Mouse (Mus musculus) lung, embryonic 15.5 days (tissue): ENCODE data around the gene Gm13277. TPM values are rescaled to one million over a fixed set of nuclear protein-coding genes. Genes with fewer than 3 reads are reported as not detected.
A peak's percentile ranks its signal among the peaks of the same experiment; 100 is the strongest.
"Not testable (repeated sequence)": the region's sequence is repeated elsewhere in the genome, so short reads cannot be mapped to it uniquely, and the experiment has no call there.

Source experiments
- ATAC-seq: fragments of 200-750 bp; cut with Nextera tagmentation; 2 replicates; pipeline ENCODE4 v1.8.0; 2017; ENCODE audit warnings: moderate number of reproducible peaks, borderline replicate concordance; ENCODE audit not compliant: low FRiP score, low TSS enrichment; ENCODE audit errors: extremely low read depth
- H3K27ac ChIP-seq: fragments of 300-500 bp; sonication (generic); 2 replicates; pipeline ENCODE4 v1.5.1; 2015; ENCODE audit warnings: moderate library complexity, mild to moderate bottlenecking, inconsistent platforms
- H3K27me3 ChIP-seq: fragments of 300-500 bp; sonication (generic); 2 replicates; pipeline ENCODE4 v1.6.1; 2015; ENCODE audit warnings: inconsistent platforms
- H3K36me3 ChIP-seq: fragments of 300-500 bp; sonication (generic); 2 replicates; pipeline ENCODE4 v1.6.1; 2015; ENCODE audit warnings: inconsistent platforms
- H3K4me1 ChIP-seq: fragments of 300-500 bp; sonication (generic); 2 replicates; pipeline ENCODE4 v1.6.1; 2015; ENCODE audit warnings: inconsistent platforms
- H3K4me2 ChIP-seq: fragments of 300-500 bp; sonication (generic); 2 replicates; pipeline ENCODE4 v1.6.1; 2015; ENCODE audit warnings: inconsistent platforms, mild to moderate bottlenecking, moderate library complexity
- H3K4me3 ChIP-seq: fragments of 300-500 bp; sonication (generic); 2 replicates; pipeline ENCODE4 v1.5.1; 2015; ENCODE audit warnings: mild to moderate bottlenecking, inconsistent platforms
- H3K9ac ChIP-seq: fragments of 300-500 bp; sonication (generic); 2 replicates; pipeline ENCODE4 v1.6.1; 2015; ENCODE audit warnings: inconsistent platforms
- H3K9me3 ChIP-seq: fragments of 300-500 bp; sonication (generic); 2 replicates; pipeline ENCODE4 v1.6.1; 2016; ENCODE audit warnings: inconsistent platforms
- WGBS: fragments of 180-500 bp; shearing (Covaris S2); methylation state at CpG from one replicate; pipeline ENCODE4 v1.1.7; 2015; 5-methylcytosine and 5-hydroxymethylcytosine counted together
- polyA plus RNA-seq: library from polyadenylated mRNA; unstranded; fragments of >200 nt; fragmentation: Nextera tagmentation; extraction: Ambion mirVana; gene quantifications from 2 replicates; pipeline ENCODE4 v1.2.1, GENCODE M21; 2015

Gene Gm13277
- polyA plus RNA-seq, 1 experiment from 2014 or later = not detected

DNA sequence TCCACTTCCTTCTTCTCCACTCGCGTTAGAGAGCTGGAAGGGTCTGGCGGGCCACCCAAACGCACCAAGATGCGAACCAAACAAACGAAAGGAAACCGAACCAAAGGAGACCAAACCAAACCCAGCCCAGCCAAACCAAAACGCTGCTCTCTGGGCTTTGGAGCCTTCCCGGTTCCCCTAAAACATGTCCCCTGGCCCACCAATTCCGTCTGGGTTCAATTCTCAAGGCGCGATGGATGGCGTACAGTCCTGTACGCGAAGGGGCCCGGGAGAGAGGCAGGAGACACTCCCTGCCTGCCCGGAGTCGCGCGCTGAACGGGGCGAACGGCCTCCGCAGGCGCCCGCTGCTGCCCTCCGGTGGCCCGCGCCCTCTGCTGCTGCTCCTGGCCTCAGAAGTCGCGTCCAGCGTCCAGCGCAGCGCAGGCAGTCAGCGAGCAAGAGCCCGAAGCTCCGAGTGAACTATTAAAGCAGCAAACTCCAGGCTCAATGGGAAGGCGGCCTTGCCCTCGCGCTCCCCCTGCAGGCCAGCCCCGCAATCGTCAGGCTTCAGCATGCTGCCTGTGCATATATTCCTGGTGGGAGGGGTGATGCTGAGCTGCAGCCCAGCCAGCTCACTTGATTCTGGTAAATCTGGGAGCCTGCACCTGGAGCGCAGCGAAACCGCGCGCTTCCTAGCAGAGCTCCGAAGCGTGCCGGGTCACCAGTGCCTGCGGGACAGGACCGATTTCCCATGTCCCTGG is 5.7 kb downstream of the Gm13277 start, which contains the start of gene Gm13275:
Gene Gm13275, plus strand, starts transcription at position 552 of the 740 bp plus-strand sequence.
- H3K27me3 ChIP-seq = not testable (repeated sequence)

DNA sequence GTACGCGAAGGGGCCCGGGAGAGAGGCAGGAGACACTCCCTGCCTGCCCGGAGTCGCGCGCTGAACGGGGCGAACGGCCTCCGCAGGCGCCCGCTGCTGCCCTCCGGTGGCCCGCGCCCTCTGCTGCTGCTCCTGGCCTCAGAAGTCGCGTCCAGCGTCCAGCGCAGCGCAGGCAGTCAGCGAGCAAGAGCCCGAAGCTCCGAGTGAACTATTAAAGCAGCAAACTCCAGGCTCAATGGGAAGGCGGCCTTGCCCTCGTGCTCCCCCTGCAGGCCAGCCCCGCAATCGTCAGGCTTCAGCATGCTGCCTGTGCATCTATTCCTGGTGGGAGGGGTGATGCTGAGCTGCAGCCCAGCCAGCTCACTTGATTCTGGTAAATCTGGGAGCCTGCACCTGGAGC is 8.7 kb downstream of the Gm13277 start, which contains the start of gene Gm13279:
Gene Gm13279, plus strand, starts transcription at position 301 of the 400 bp plus-strand sequence.
- H3K4me2 ChIP-seq, ATAC-seq, H3K27me3 ChIP-seq, H3K4me3 ChIP-seq, H3K4me1 ChIP-seq, H3K36me3 ChIP-seq, H3K9me3 ChIP-seq, H3K9ac ChIP-seq, H3K27ac ChIP-seq: not testable (repeated sequence)
- no CpG with 5 or more reads among the region's 28 CpGs for WGBS

More for the DNA sequence above, 5.7 kb downstream of the Gm13277 start, which contains the start of gene Gm13275:
- 0% methylated on average over 10 of the region's 52 CpGs for WGBS
- not testable (repeated sequence) for H3K36me3 ChIP-seq, H3K9ac ChIP-seq, ATAC-seq, H3K4me3 ChIP-seq, H3K4me2 ChIP-seq, H3K4me1 ChIP-seq, H3K9me3 ChIP-seq, H3K27ac ChIP-seq

- WGBS = 15% methylated on average over 6 of the region's 7 CpGs
- not testable (repeated sequence) for H3K4me2 ChIP-seq, H3K27me3 ChIP-seq, H3K36me3 ChIP-seq, H3K4me1 ChIP-seq, H3K27ac ChIP-seq, ATAC-seq, H3K9ac ChIP-seq, H3K4me3 ChIP-seq, H3K9me3 ChIP-seq
Measured at GRCm38 (mm10) chr4:88799365-88799764, 10.9 kb downstream of the Gm13277 start, which contains the start of gene Gm13285. Gm13285 (plus strand) TSS chr4:88799665.

GRCm38 (mm10) chr4:88802954-88803353 is 14.5 kb downstream of the Gm13277 start, which contains the start of gene Gm13287:
Gm13287 (plus strand) TSS chr4:88803254.
- peak within 1 kb of the TSS; percentile 29; the same call in 1 of the 2 replicates for H3K4me2 ChIP-seq
- WGBS = no CpG with 5 or more reads among the region's 29 CpGs
- not testable (repeated sequence) for H3K9me3 ChIP-seq, ATAC-seq, H3K36me3 ChIP-seq, H3K4me3 ChIP-seq, H3K27ac ChIP-seq, H3K9ac ChIP-seq, H3K4me1 ChIP-seq, H3K27me3 ChIP-seq

GRCm38 (mm10) chr4:88805231-88805630 is 16.8 kb downstream of the Gm13277 start, which contains the start of gene Gm13288:
Gm13288 (plus strand) TSS chr4:88805531.
- not testable (repeated sequence) for H3K9ac ChIP-seq, H3K36me3 ChIP-seq, H3K9me3 ChIP-seq, H3K27me3 ChIP-seq, H3K4me1 ChIP-seq, ATAC-seq
- no CpG with 5 or more reads among the region's 8 CpGs for WGBS
- H3K4me3 ChIP-seq = peak within 1 kb of the TSS; percentile 25; the same call in 1 of the 2 replicates
- H3K4me2 ChIP-seq = peak within 1 kb of the TSS; percentile 38
- H3K27ac ChIP-seq = 0 out of 2 replicates have a peak within 1 kb of the TSS, but pooled peaks have one; percentile 63

DNA sequence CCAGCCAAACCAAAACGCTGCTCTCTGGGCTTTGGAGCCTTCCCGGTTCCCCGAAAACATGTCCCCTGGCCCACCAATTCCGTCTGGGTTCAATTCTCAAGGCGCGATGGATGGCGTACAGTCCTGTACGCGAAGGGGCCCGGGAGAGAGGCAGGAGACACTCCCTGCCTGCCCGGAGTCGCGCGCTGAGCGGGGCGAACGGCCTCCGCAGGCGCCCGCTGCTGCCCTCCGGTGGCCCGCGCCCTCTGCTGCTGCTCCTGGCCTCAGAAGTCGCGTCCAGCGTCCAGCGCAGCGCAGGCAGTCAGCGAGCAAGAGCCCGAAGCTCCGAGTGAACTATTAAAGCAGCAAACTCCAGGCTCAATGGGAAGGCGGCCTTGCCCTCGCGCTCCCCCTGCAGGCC is 17.3 kb downstream of the Gm13277 start:
- Histone ChIP-seq H3K4me3 (peak overlapping the region; percentile 25; the same call in 1 of the 2 replicates), H3K4me2 (peak overlapping the region; percentile 38), H3K27ac (0 out of 2 replicates have a peak overlapping the region, but pooled peaks have one; percentile 63)
- not testable (repeated sequence) for H3K27me3 ChIP-seq, ATAC-seq, H3K36me3 ChIP-seq, H3K9ac ChIP-seq, H3K4me1 ChIP-seq, H3K9me3 ChIP-seq
- WGBS = 0% methylated on average over 12 of the region's 34 CpGs

GRCm38 (mm10) chr4:88815928-88816327 is 27.5 kb downstream of the Gm13277 start, which contains the start of gene Ifna7:
Ifna7 (plus strand) TSS chr4:88816228.
- Histone ChIP-seq H3K27ac (no peak within 1 kb of the TSS), H3K9me3 (no peaks in the 10 kb centered on the region), H3K4me2 (no peak within 1 kb of the TSS), H3K27me3 (no peaks in the 10 kb centered on the region), H3K36me3 (no peaks in the 10 kb centered on the region), H3K9ac (no peak within 1 kb of the TSS), H3K4me3 (no peak within 1 kb of the TSS), H3K4me1 (no peaks in the 10 kb centered on the region)
- ATAC-seq = no peak
- 39% methylated on average over 3 of the region's 3 CpGs for WGBS

- H3K9me3 ChIP-seq = no peaks in the 10 kb centered on the region
- WGBS = 83% methylated on average over 1 of the region's 1 CpGs
- H3K4me1 ChIP-seq = no peaks in the 10 kb centered on the region
- H3K27me3 ChIP-seq = no peaks in the 10 kb centered on the region
- H3K4me3 ChIP-seq = no peak within 1 kb of the TSS
- no peak within 1 kb of the TSS for H3K4me2 ChIP-seq
- H3K9ac ChIP-seq = no peak within 1 kb of the TSS
- no peak within 1 kb of the TSS for H3K27ac ChIP-seq
- no peaks in the 10 kb centered on the region for H3K36me3 ChIP-seq
- ATAC-seq = no peak
Measured at GRCm38 (mm10) chr4:88819659-88820058, 31.2 kb downstream of the Gm13277 start, which contains the start of gene Ifna11. Ifna11 (plus strand) TSS chr4:88819959.

DNA sequence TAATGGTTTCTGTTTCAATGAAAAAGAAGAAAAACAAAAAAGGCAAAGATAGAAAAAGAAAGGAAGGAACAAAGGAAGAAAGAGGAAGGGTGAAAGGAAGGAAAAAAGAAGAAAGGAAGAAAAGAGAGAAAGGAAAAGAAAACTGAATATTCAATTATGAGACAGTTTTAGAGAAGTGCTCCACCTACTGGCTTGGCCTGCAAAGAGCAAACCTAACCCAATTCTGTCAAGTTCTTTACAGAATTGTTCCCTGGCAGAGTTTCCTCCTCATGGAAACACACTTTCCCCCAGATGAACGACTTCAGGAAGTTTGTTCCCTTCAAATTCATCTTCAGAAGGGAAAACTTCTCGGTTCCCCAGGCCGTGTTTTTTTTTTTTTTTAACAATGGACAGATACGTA is 34.6 kb downstream of the Gm13277 start:
- H3K4me2 ChIP-seq = no peak overlapping the region
- H3K36me3 ChIP-seq = no peaks in the 10 kb centered on the region
- no peak for ATAC-seq
- no peaks in the 10 kb centered on the region for H3K27me3 ChIP-seq
- WGBS = 22% methylated on average over 4 of the region's 4 CpGs
- H3K9me3 ChIP-seq = no peaks in the 10 kb centered on the region
- H3K9ac ChIP-seq = no peak overlapping the region
- no peak overlapping the region for H3K4me3 ChIP-seq
- no peaks in the 10 kb centered on the region for H3K4me1 ChIP-seq
- no peak overlapping the region for H3K27ac ChIP-seq

DNA sequence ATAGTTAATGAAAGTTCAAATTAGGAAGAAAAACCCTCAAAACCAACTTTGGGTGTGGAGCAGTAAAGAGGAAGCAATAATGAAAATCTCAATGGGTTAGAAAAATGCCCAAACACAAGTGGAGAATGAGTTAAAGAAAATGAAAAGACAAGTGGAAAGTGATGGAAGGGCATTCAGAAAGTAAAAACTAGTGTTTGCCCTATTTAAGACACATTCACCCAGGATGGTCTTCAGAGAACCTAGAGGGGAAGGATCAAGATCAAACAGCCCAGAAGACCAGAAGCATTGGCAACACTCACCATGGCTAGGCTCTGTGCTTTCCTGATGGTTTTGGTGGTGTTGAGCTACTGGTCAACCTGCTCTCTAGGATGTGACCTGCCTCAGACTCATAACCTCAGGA is 38.7 kb downstream of the Gm13277 start, which contains the start of gene Ifna6:
Gene Ifna6, plus strand, starts transcription at position 301 of the 400 bp plus-strand sequence.
- not testable (repeated sequence) for H3K36me3 ChIP-seq, H3K9ac ChIP-seq, ATAC-seq, H3K4me1 ChIP-seq, H3K9me3 ChIP-seq, H3K27ac ChIP-seq, H3K4me2 ChIP-seq, H3K4me3 ChIP-seq, H3K27me3 ChIP-seq

- no peak overlapping the region for H3K4me2 ChIP-seq
- no peaks in the 10 kb centered on the region for H3K4me1 ChIP-seq
- no peaks in the 10 kb centered on the region for H3K27me3 ChIP-seq
- no peak overlapping the region for H3K9ac ChIP-seq
- no peaks in the 10 kb centered on the region for H3K36me3 ChIP-seq
- 20% methylated on average over 4 of the region's 4 CpGs for whole genome bisulfite sequencing
- no peaks in the 10 kb centered on the region for H3K9me3 ChIP-seq
- H3K4me3 ChIP-seq = no peak overlapping the region
- ATAC-seq = no peak
- H3K27ac ChIP-seq = no peak overlapping the region
Measured at GRCm38 (mm10) chr4:88830523-88830922, 42.1 kb downstream of the Gm13277 start.

GRCm38 (mm10) chr4:88835225-88835624 is 46.8 kb downstream of the Gm13277 start, which contains the start of gene Ifna5:
Ifna5 (plus strand) TSS chr4:88835525.
- H3K9ac ChIP-seq, H3K4me1 ChIP-seq, H3K9me3 ChIP-seq, H3K27ac ChIP-seq, H3K27me3 ChIP-seq, ATAC-seq, H3K4me2 ChIP-seq, H3K4me3 ChIP-seq, H3K36me3 ChIP-seq: not testable (repeated sequence)
- WGBS = 87% methylated on average over 1 of the region's 1 CpGs
